Mouse (Mus musculus): ENCODE measurements around the gene Nfya. TPM values are rescaled to one million over a fixed set of nuclear protein-coding genes. Genes with fewer than 3 reads are reported as not detected.

The Nfya gene
- polyA plus RNA-seq, 1 experiment = 73.8 TPM

- no peak overlapping the region for H3K4me3 ChIP-seq (ENCODE audit: control insufficient read depth, low read depth, low read length)
- TF ChIP-seq CTCF (IDR thresholded peaks at IDR 0.05; ENCODE audit: control insufficient read depth, insufficient read depth, insufficient replicate concordance, low read depth, low read length) (no peak), POLR2A (IDR thresholded peaks at IDR 0.05; ENCODE audit: control insufficient read depth, low read depth, low read length) (no peak)
- H3K27me3 ChIP-seq (ENCODE audit: control insufficient read depth, insufficient read depth, low read length) = no peaks in the 10 kb centered on the region
- no peaks in the 10 kb centered on the region for H3K36me3 ChIP-seq (ENCODE audit: control insufficient read depth, insufficient read depth, low read length)
- peaks cover 10% of the 10 kb centered on the region for H3K4me1 ChIP-seq (ENCODE audit: control insufficient read depth, insufficient read depth, low read length)
- H3K27ac ChIP-seq (ENCODE audit: control insufficient read depth, insufficient read depth, low read depth, low read length) = no peak overlapping the region
These were observed 20.7 kb upstream of the Nfya start for GRCm38 (mm10) chr17:48430394-48430793.

GRCm38 (mm10) chr17:48427852-48428530, 18.3 kb upstream of the Nfya start:
- H3K36me3 ChIP-seq (ENCODE audit: control insufficient read depth, insufficient read depth, low read length) = no peaks in the 10 kb centered on the region
- no peak overlapping the region for H3K4me3 ChIP-seq (ENCODE audit: control insufficient read depth, low read depth, low read length)
- no peaks in the 10 kb centered on the region for H3K27me3 ChIP-seq (ENCODE audit: control insufficient read depth, insufficient read depth, low read length)
- H3K27ac ChIP-seq (ENCODE audit: control insufficient read depth, insufficient read depth, low read depth, low read length) = no peak overlapping the region
- TF ChIP-seq CTCF (IDR thresholded peaks at IDR 0.05; ENCODE audit: control insufficient read depth, insufficient read depth, insufficient replicate concordance, low read depth, low read length) (no peak), POLR2A (IDR thresholded peaks at IDR 0.05; ENCODE audit: control insufficient read depth, low read depth, low read length) (no peak)
- H3K4me1 ChIP-seq (ENCODE audit: control insufficient read depth, insufficient read depth, low read length) = peaks cover 11% of the 10 kb centered on the region

GRCm38 (mm10) chr17:48426991-48427750, 17.5 kb upstream of the Nfya start:
- Histone ChIP-seq H3K4me3 (ENCODE audit: control insufficient read depth, low read depth, low read length) (no peak overlapping the region), H3K27me3 (ENCODE audit: control insufficient read depth, insufficient read depth, low read length) (no peaks in the 10 kb centered on the region), H3K27ac (ENCODE audit: control insufficient read depth, insufficient read depth, low read depth, low read length) (no peak overlapping the region), H3K4me1 (ENCODE audit: control insufficient read depth, insufficient read depth, low read length) (peaks cover 5% of the 10 kb centered on the region; the same call in 1 of the 2 replicates), H3K36me3 (ENCODE audit: control insufficient read depth, insufficient read depth, low read length) (no peaks in the 10 kb centered on the region)
- no peak for TF ChIP-seq POLR2A (IDR thresholded peaks at IDR 0.05; ENCODE audit: control insufficient read depth, low read depth, low read length)
- TF ChIP-seq CTCF (IDR thresholded peaks at IDR 0.05; ENCODE audit: control insufficient read depth, insufficient read depth, insufficient replicate concordance, low read depth, low read length) = no peak

DNA sequence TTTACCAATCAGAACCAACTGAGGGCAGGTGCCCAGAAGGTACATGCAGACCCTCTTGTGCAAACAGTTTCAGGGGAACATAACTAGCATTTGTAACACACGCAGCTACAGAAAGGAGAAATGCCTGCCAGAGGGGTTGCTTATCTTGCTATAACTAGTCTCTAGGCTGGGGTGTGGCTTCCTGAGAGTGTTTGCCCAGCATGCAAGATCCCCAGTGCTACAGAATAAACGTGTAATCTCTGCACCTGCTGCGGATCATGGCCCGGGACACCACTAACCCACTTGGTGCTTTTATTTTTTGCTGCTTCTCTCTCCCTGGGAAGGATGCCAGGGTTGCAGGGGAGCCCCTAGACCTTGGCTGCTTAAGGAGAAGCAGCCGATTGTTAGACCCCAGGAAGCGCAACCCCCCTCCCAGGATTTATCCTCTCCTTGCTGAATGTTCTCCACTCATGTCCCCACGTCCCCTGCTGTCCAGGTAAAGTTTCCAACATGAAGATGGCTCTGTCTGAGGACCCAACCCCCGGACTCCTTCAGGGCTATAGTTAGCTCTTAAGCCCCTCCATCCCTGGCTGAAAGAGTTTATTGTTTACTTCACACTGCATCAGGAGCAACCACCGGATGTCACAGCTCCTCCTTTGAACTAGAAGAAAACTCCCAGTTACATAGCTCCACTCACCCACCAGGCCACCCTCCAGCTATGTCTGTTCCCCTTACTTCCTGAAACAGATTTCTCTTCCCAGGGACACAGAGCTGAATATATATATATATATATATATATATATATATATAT, 16.3 kb upstream of the Nfya start:
- TF ChIP-seq CTCF (IDR thresholded peaks at IDR 0.05; ENCODE audit: control insufficient read depth, insufficient read depth, insufficient replicate concordance, low read depth, low read length) (no peak), POLR2A (IDR thresholded peaks at IDR 0.05; ENCODE audit: control insufficient read depth, low read depth, low read length) (no peak)
- Histone ChIP-seq H3K36me3 (ENCODE audit: control insufficient read depth, insufficient read depth, low read length) (no peaks in the 10 kb centered on the region), H3K27me3 (ENCODE audit: control insufficient read depth, insufficient read depth, low read length) (no peaks in the 10 kb centered on the region), H3K27ac (ENCODE audit: control insufficient read depth, insufficient read depth, low read depth, low read length) (no peak overlapping the region), H3K4me3 (ENCODE audit: control insufficient read depth, low read depth, low read length) (no peak overlapping the region), H3K4me1 (ENCODE audit: control insufficient read depth, insufficient read depth, low read length) (peaks cover 5% of the 10 kb centered on the region; the same call in 1 of the 2 replicates)

DNA sequence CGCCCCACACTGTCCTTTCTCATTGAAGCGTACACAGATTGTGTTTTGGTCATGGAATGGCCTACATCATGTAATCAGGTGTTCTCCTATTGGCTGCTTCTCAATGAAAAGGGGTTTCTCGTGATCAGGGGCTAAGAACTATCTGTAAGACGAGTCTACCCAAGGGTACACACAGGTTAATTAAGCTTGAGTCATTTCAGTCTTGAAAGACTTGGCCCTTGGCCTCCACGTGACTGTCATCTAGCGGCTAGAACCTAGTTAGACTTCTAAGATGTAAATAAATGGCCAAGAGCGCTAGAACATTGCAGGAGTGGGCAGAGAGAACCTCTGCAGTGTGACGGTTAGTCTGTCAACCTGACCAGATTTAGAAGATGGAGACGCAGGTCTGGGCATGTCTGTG, 14.5 kb upstream of the Nfya start:
- no peak overlapping the region for H3K4me3 ChIP-seq (ENCODE audit: control insufficient read depth, low read depth, low read length)
- TF ChIP-seq CTCF (IDR thresholded peaks at IDR 0.05; ENCODE audit: control insufficient read depth, insufficient read depth, insufficient replicate concordance, low read depth, low read length) = no peak
- no peak for TF ChIP-seq POLR2A (IDR thresholded peaks at IDR 0.05; ENCODE audit: control insufficient read depth, low read depth, low read length)
- peaks cover 5% of the 10 kb centered on the region; the same call in 1 of the 2 replicates for H3K4me1 ChIP-seq (ENCODE audit: control insufficient read depth, insufficient read depth, low read length)
- no peak overlapping the region for H3K27ac ChIP-seq (ENCODE audit: control insufficient read depth, insufficient read depth, low read depth, low read length)
- no peaks in the 10 kb centered on the region for H3K36me3 ChIP-seq (ENCODE audit: control insufficient read depth, insufficient read depth, low read length)
- H3K27me3 ChIP-seq (ENCODE audit: control insufficient read depth, insufficient read depth, low read length) = no peaks in the 10 kb centered on the region

GRCm38 (mm10) chr17:48419571-48419970, 9.9 kb upstream of the Nfya start:
- Histone ChIP-seq H3K27ac (ENCODE audit: control insufficient read depth, insufficient read depth, low read depth, low read length) (no peak overlapping the region), H3K36me3 (ENCODE audit: control insufficient read depth, insufficient read depth, low read length) (peaks cover 4% of the 10 kb centered on the region), H3K27me3 (ENCODE audit: control insufficient read depth, insufficient read depth, low read length) (no peaks in the 10 kb centered on the region), H3K4me1 (ENCODE audit: control insufficient read depth, insufficient read depth, low read length) (peaks cover 5% of the 10 kb centered on the region; the same call in 1 of the 2 replicates), H3K4me3 (ENCODE audit: control insufficient read depth, low read depth, low read length) (no peak overlapping the region)
- TF ChIP-seq POLR2A (IDR thresholded peaks at IDR 0.05; ENCODE audit: control insufficient read depth, low read depth, low read length) (no peak), CTCF (IDR thresholded peaks at IDR 0.05; ENCODE audit: control insufficient read depth, insufficient read depth, insufficient replicate concordance, low read depth, low read length) (no peak)

DNA sequence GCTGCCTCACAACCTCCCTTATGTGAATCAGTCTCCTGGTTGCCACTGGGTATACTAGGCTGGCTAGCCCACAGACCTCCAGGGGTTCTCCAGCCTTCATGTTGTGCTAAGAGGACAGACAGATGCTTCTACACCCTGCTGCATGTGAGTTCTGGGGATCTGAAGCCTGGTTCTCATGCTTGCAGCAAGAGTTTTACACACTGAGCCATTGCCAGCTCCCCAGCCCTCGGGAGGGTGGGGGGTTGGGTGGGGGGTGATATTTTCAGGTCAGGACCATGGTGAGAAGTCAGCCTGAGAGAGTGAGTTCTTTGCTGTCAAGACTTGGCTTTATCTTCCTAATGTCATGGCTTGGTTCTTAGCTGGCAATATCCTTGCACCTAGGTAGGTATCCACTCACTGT, 9.1 kb upstream of the Nfya start:
- no peak overlapping the region for H3K27ac ChIP-seq (ENCODE audit: control insufficient read depth, insufficient read depth, low read depth, low read length)
- no peaks in the 10 kb centered on the region for H3K27me3 ChIP-seq (ENCODE audit: control insufficient read depth, insufficient read depth, low read length)
- peaks cover 5% of the 10 kb centered on the region for H3K36me3 ChIP-seq (ENCODE audit: control insufficient read depth, insufficient read depth, low read length)
- TF ChIP-seq POLR2A (IDR thresholded peaks at IDR 0.05; ENCODE audit: control insufficient read depth, low read depth, low read length) (no peak), CTCF (IDR thresholded peaks at IDR 0.05; ENCODE audit: control insufficient read depth, insufficient read depth, insufficient replicate concordance, low read depth, low read length) (no peak)
- peak overlapping the region; percentile 37; the same call in 1 of the 2 replicates for H3K4me3 ChIP-seq (ENCODE audit: control insufficient read depth, low read depth, low read length)
- H3K4me1 ChIP-seq (ENCODE audit: control insufficient read depth, insufficient read depth, low read length) = peaks cover 5% of the 10 kb centered on the region; the same call in 1 of the 2 replicates

All from testis, adult 2 months (tissue).